Mouse (Mus musculus) liver, embryonic 15.5 days (tissue): ENCODE measurements at regions not wholly inside any gene's neighbourhood (a gene's known extent, or its start where the extent isn't known, plus 50 kb on each side); places are given as distances from the start of the nearest gene placed in this dataset.
A peak's percentile ranks its signal among the peaks of the same experiment; 100 is the strongest.

Source experiments
- ATAC-seq: fragments of 200-750 bp; cut with Nextera tagmentation; 2 replicates; pipeline ENCODE4 v1.8.0; 2017; ENCODE audit warnings: moderate number of reproducible peaks, mild to moderate bottlenecking, moderate library complexity; ENCODE audit not compliant: insufficient read depth
- H3K27ac ChIP-seq: fragments of 300-500 bp; sonication (generic); replicated peaks from 2 replicates; pipeline ENCODE4 v1.5.1; 2015; ENCODE audit warnings: mild to moderate bottlenecking, inconsistent platforms
- H3K27me3 ChIP-seq: fragments of 300-500 bp; sonication (generic); 2 replicates; pipeline ENCODE4 v1.6.1; 2015; ENCODE audit warnings: mild to moderate bottlenecking, inconsistent platforms
- H3K36me3 ChIP-seq: fragments of 300-500 bp; sonication (generic); replicated peaks from 2 replicates; pipeline ENCODE4 v1.6.1; 2015; ENCODE audit warnings: moderate library complexity, mild to moderate bottlenecking, inconsistent platforms
- H3K4me1 ChIP-seq: fragments of 300-500 bp; sonication (generic); replicated peaks from 2 replicates; pipeline ENCODE4 v1.6.1; 2015; ENCODE audit warnings: inconsistent platforms
- H3K4me2 ChIP-seq: fragments of 300-500 bp; sonication (generic); 2 replicates; pipeline ENCODE4 v1.6.1; 2015; ENCODE audit warnings: moderate library complexity, mild to moderate bottlenecking, inconsistent platforms
- H3K4me3 ChIP-seq: fragments of 300-500 bp; sonication (generic); replicated peaks from 2 replicates; pipeline ENCODE4 v1.5.1; 2015; ENCODE audit warnings: mild to moderate bottlenecking, inconsistent platforms
- H3K9ac ChIP-seq: fragments of 300-500 bp; sonication (generic); 2 replicates; pipeline ENCODE4 v1.6.1; 2015; ENCODE audit warnings: moderate library complexity, mild to moderate bottlenecking, inconsistent platforms
- H3K9me3 ChIP-seq: fragments of 300-500 bp; sonication (generic); replicated peaks from 2 replicates; pipeline ENCODE4 v1.6.1; 2016; ENCODE audit warnings: inconsistent platforms
- WGBS: fragments of 180-500 bp; shearing (Covaris S2); methylation state at CpG from one replicate; pipeline ENCODE4 v1.1.7; 2015; ENCODE audit warnings: mixed read lengths; ENCODE audit not compliant: insufficient replicate concordance; 5-methylcytosine and 5-hydroxymethylcytosine counted together

DNA sequence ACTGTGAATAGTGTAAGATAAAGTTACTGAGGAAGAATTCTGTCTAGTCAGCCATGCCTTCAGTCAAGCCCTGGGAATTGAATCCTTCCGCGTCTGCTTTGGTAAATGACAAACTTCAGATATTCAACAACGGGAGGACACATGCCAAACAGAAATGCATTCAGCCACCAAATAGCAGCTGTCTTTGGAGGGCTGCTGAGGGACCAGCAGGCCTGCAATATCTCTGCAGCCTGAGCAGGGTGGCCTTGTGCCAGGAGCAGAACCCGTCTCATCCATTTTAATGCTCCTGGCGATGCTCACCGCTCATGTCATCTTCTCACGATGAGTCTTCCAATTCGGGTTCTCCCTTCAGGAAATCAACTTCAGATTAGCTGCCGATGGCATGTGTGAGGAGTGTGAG, 87.1 kb upstream of the Pik3r1 start:
- no peak overlapping the region for H3K4me3 ChIP-seq
- no peaks in the 10 kb centered on the region for H3K36me3 ChIP-seq
- no peak overlapping the region for H3K27ac ChIP-seq
- H3K9me3 ChIP-seq = no peaks in the 10 kb centered on the region
- WGBS = 74% methylated on average over 9 of the region's 9 CpGs
- H3K4me1 ChIP-seq = no peaks in the 10 kb centered on the region
- no peak for ATAC-seq
- H3K9ac ChIP-seq = no peak overlapping the region
- H3K27me3 ChIP-seq = no peaks in the 10 kb centered on the region
- H3K4me2 ChIP-seq = no peak overlapping the region

DNA sequence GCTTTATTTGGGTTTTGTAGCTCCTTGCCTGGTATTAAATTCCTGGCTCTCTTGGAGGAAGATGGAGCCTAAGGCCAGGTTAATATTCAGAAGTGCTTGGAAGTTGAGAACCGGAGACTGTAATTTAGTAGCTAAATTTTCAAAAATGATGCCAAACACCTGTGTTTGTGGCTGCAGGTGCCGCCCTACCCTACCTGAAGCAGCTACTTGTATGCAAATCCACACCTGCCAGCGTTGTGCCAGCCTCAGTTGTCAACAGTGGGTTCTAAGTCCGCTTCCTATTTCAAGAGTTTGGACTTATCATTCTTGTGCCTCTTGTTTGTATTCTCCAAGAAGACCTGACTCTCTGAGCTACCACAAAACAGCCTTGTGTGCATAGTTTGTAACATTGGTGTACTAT, 92.7 kb upstream of the Pik3r1 start:
- H3K4me1 ChIP-seq = peaks cover 21% of the 10 kb centered on the region
- no peaks in the 10 kb centered on the region for H3K36me3 ChIP-seq
- no peaks in the 10 kb centered on the region for H3K9me3 ChIP-seq
- WGBS = 70% methylated on average over 4 of the region's 4 CpGs
- ATAC-seq = no peak
- H3K9ac ChIP-seq = no peak overlapping the region
- no peaks in the 10 kb centered on the region for H3K27me3 ChIP-seq
- no peak overlapping the region for H3K4me2 ChIP-seq
- no peak overlapping the region for H3K4me3 ChIP-seq
- H3K27ac ChIP-seq = no peak overlapping the region

DNA sequence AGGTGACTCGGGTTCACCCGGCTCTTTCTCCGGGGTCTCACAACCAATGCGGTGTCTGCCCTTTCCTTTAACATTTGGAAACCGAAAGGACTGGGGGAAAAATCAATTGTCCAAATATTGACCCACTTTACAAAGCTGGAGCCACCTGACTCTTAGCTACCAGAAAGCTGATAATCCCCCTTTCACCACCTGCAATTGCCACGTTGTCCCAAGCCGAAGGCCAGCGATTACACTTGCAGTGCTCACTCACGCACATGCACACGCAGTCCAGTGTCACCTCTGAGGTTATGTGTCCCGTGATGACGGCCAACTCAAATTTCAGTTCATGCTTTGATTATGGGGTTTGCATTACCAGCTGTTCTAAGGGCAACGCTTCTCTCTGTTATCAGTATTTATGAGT, 94.0 kb upstream of the Pik3r1 start:
- Histone ChIP-seq H3K9me3 (no peaks in the 10 kb centered on the region), H3K36me3 (no peaks in the 10 kb centered on the region), H3K4me3 (no peak overlapping the region), H3K4me1 (peaks cover 21% of the 10 kb centered on the region), H3K27ac (no peak overlapping the region), H3K4me2 (no peak overlapping the region), H3K27me3 (no peaks in the 10 kb centered on the region), H3K9ac (no peak overlapping the region)
- 73% methylated on average over 13 of the region's 13 CpGs for WGBS
- peak; percentile 63 for ATAC-seq

DNA sequence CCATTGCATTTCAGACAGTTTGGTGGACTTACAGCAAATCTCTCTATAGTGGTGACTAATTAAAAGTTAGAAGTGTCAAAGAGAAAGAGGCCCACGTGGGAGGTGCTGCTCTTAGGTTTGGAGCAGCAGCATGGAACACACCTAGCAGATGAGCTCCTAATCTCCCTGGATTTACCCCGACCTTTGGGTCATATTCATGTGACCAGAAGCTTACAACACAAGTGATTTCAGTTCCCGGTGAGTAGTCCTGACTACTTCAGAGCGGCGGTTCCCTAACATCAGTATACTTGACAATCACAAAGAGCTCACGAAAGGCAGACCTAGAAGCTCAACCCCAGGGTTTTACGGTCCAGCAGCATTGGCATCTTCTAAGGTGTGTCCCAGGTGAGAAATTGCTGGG, 95.0 kb upstream of the Pik3r1 start:
- Histone ChIP-seq H3K4me2 (no peak overlapping the region), H3K4me3 (no peak overlapping the region), H3K9ac (no peak overlapping the region), H3K36me3 (no peaks in the 10 kb centered on the region), H3K27me3 (no peaks in the 10 kb centered on the region), H3K9me3 (no peaks in the 10 kb centered on the region), H3K4me1 (peaks cover 21% of the 10 kb centered on the region), H3K27ac (no peak overlapping the region)
- 63% methylated on average over 7 of the region's 7 CpGs for WGBS
- ATAC-seq = no peak

DNA sequence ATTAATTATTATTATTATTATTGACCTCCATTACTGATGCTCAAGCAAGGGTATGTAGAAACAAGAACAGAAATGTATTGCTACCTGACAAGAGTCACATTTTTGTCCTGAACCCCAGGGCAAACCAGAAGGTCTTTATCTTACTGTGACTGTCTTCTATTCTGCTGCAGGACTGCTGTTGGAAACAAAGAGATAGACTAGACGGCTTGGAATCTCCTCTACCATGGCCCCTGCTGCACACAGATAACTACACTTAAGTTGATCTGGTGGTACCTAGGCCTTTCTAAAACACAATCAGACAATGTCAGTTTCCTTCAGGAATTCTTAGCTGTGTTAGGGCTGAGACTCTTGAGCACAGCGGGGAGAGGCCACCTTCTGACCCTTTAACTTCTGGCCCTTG, 95.6 kb upstream of the Pik3r1 start:
- Histone ChIP-seq H3K4me1 (peaks cover 21% of the 10 kb centered on the region), H3K27ac (no peak overlapping the region), H3K9ac (no peak overlapping the region), H3K4me3 (no peak overlapping the region), H3K4me2 (no peak overlapping the region), H3K27me3 (no peaks in the 10 kb centered on the region), H3K36me3 (no peaks in the 10 kb centered on the region), H3K9me3 (no peaks in the 10 kb centered on the region)
- WGBS = 15% methylated on average over 2 of the region's 2 CpGs
- peak; percentile 83 for ATAC-seq

DNA sequence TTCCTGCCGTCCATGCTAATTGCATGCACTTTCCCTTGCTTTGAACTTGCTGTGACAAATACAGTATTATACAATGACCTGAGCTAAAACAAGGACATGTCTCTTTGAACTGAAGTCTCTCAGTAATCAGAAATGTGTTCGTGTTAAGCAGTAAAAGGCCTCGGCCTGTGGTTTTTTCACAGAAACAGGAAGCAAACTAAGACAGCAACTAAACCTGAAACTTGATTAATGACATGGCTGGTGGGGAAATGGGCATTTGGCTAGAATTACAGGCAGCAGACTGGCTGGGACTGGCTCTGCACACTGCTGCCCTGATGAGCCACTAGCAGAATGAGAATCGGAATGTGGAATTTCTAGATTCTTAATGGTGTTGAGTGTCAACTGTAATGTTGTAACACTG, 98.8 kb upstream of the Pik3r1 start:
- no peak overlapping the region for H3K4me2 ChIP-seq
- H3K27me3 ChIP-seq = no peaks in the 10 kb centered on the region
- 30% methylated on average over 4 of the region's 4 CpGs for WGBS
- H3K9me3 ChIP-seq = no peaks in the 10 kb centered on the region
- no peak overlapping the region for H3K27ac ChIP-seq
- no peak for ATAC-seq
- no peak overlapping the region for H3K9ac ChIP-seq
- no peak overlapping the region for H3K4me3 ChIP-seq
- H3K4me1 ChIP-seq = peaks cover 21% of the 10 kb centered on the region
- no peaks in the 10 kb centered on the region for H3K36me3 ChIP-seq

DNA sequence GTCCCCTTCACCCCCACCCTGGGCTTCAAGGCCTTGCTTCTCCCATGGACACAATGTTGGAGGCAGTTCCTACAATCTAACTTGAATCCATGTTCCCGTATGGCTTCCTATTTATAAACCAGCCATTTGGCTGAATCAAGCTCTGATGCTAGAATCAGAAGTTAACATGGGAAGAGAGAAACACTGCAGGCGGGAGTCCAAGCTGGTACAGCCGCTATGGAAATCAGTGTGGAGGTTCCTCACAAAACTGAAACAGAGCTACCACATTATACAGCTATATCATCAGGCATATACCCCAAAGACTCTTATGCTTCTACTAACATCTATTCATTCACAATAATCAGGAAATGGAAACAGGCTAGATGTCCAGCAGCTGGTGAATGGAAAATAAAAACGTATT, 106.7 kb upstream of the Pik3r1 start:
- ATAC-seq = no peak
- Histone ChIP-seq H3K36me3 (no peaks in the 10 kb centered on the region), H3K27me3 (no peaks in the 10 kb centered on the region), H3K9ac (no peak overlapping the region), H3K9me3 (no peaks in the 10 kb centered on the region), H3K27ac (no peak overlapping the region), H3K4me2 (no peak overlapping the region), H3K4me1 (no peaks in the 10 kb centered on the region), H3K4me3 (no peak overlapping the region)
- WGBS = 76% methylated on average over 4 of the region's 4 CpGs

DNA sequence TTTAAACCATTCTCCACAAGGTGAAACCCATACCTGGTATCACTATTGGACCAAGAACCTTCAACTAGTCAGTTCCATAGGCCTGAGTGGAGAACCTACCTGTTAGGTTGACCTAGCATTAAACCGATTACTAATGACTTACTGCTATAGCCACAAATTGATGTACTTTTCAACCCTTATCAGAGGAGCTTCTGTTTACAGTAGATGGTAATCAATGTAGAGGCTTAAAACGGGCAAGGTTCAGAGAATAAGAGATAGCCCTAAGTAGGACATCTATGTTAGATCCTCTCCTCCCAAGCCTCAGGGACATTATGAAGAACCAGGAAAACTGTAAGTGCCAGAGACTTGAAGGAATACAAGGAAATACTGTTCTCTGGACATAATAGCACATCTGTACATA, 108.1 kb upstream of the Pik3r1 start:
- ATAC-seq = no peak
- H3K9me3 ChIP-seq = no peaks in the 10 kb centered on the region
- no peak overlapping the region for H3K9ac ChIP-seq
- H3K36me3 ChIP-seq = no peaks in the 10 kb centered on the region
- no peaks in the 10 kb centered on the region for H3K27me3 ChIP-seq
- no peaks in the 10 kb centered on the region for H3K4me1 ChIP-seq
- H3K4me2 ChIP-seq = no peak overlapping the region
- H3K27ac ChIP-seq = no peak overlapping the region
- 54% methylated on average over 2 of the region's 2 CpGs for WGBS
- H3K4me3 ChIP-seq = no peak overlapping the region

DNA sequence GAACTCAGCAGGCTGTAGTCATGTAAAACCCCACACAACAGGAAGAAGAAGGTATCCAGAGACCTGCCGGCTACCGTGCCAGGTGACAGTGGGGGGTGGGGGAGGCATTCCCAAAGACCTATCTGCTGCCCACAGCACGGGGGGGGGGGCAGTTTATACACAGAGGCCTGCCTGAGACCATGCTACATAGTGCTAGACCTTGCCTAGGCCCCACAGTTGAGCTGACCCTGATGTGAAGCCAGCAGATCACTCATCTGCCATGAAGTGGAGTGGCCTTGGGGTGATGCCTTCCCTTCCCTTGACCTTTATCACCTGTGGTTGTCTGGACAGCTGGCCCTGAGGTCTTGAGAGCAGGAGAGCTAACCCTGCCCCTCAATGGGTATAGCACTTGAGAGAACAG, 108.6 kb upstream of the Pik3r1 start:
- no peaks in the 10 kb centered on the region for H3K4me1 ChIP-seq
- no peaks in the 10 kb centered on the region for H3K27me3 ChIP-seq
- H3K4me3 ChIP-seq = no peak overlapping the region
- no peak overlapping the region for H3K27ac ChIP-seq
- no peak overlapping the region for H3K4me2 ChIP-seq
- no peaks in the 10 kb centered on the region for H3K9me3 ChIP-seq
- WGBS = 44% methylated on average over 3 of the region's 3 CpGs
- no peaks in the 10 kb centered on the region for H3K36me3 ChIP-seq
- no peak for ATAC-seq
- no peak overlapping the region for H3K9ac ChIP-seq

DNA sequence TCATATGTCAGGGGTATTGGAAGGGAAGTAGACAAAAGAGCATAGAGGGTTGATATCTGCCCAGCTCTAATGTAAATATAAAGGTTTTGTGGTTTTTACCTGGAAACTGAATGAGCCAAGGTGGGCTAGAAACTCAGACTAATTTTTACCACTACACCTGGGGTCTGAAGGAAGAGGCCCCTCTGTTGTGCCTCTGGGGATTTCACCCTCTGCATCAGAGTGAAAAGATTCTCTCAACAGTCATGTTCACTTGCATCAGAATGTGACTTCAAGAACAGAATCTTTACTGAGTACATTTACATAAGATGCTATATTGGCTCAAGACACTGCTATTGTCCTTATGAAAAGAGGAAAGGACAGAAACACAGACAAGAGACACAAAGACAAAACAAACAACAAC, 110.2 kb upstream of the Pik3r1 start:
- ATAC-seq = no peak
- H3K36me3 ChIP-seq = no peaks in the 10 kb centered on the region

DNA sequence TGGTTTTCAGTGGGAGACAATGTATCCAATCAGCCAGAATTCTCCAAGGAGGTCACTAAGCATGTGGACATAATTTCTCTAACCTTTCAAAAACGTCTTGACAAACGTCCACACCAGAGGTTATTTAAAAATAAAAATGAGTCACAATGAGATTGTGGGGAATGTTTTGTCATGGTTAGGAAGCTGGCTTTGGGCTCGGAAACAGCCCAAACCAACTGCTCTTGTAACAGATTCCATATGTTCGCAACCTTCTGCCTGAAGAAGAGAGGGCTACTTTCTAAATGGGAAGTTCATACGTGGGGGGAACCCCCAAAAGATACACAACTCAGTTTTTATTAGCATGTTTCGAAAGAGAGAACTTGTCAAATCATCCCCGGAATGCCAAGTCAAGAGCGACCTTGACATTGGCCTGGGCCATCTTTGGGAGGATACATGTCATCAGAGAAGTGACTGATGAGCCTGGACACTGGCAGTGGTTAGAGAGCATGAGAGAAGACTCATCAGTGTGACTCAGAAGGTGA, 111.6 kb upstream of the Pik3r1 start:
- Histone ChIP-seq H3K36me3 (no peaks in the 10 kb centered on the region), H3K9ac (no peak overlapping the region), H3K27me3 (no peaks in the 10 kb centered on the region), H3K9me3 (no peaks in the 10 kb centered on the region), H3K4me2 (no peak overlapping the region), H3K4me1 (no peaks in the 10 kb centered on the region), H3K27ac (no peak overlapping the region), H3K4me3 (no peak overlapping the region)
- WGBS = 48% methylated on average over 8 of the region's 8 CpGs
- no peak for ATAC-seq

More for the DNA sequence above, 110.2 kb upstream of the Pik3r1 start:
- H3K4me2 ChIP-seq = no peak overlapping the region
- H3K27ac ChIP-seq = no peak overlapping the region
- no peaks in the 10 kb centered on the region for H3K27me3 ChIP-seq
- H3K9ac ChIP-seq = no peak overlapping the region
- no peak overlapping the region for H3K4me3 ChIP-seq
- H3K4me1 ChIP-seq = no peaks in the 10 kb centered on the region
- H3K9me3 ChIP-seq = no peaks in the 10 kb centered on the region

DNA sequence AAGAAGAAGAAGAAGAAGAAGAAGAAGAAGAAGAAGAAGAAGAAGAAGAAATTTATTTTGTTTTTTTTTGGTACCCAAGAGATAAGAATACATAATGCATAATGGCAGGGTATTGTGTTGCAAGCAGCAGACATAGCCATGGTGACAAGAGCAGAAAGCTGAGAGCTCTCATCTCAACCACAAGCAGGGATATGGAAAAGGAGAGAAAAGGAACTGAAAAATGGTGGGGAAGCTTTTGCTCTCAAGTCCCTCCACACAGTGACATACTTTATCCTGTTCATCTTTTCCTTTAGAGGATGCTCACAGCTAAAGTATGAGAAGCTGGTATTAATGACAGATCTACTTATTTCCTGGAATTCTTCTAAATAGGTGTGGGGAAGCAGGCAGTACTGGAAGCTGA, 115.2 kb upstream of the Pik3r1 start:
- Histone ChIP-seq H3K27ac (no peak overlapping the region), H3K4me3 (no peak overlapping the region), H3K27me3 (no peaks in the 10 kb centered on the region), H3K4me1 (no peaks in the 10 kb centered on the region), H3K9ac (no peak overlapping the region), H3K4me2 (no peak overlapping the region), H3K9me3 (no peaks in the 10 kb centered on the region), H3K36me3 (no peaks in the 10 kb centered on the region)
- no peak for ATAC-seq
